Mouse (Mus musculus) hindbrain, embryonic 11.5 days (tissue): Measurements from ENCODE around the gene Olfr1120. TPM values are rescaled to one million over a fixed set of nuclear protein-coding genes. Genes with fewer than 3 reads are reported as not detected.

Experiments used
- polyA plus RNA-seq: library from polyadenylated mRNA; unstranded; fragments of >200 nt; fragmentation: Nextera tagmentation; extraction: Ambion mirVana; gene quantifications from 2 replicates; pipeline ENCODE4 v1.2.1, GENCODE M21; 2014

The Olfr1120 gene
- polyA plus RNA-seq, 1 experiment from 2014 or later: not detected

Other genes starting within 250 kb of the Olfr1120 start
- not detected in 2 replicates for gene Olfr259, start 240.2 kb upstream of the Olfr1120 start, polyA plus RNA-seq
- gene Olfr1110, start 214.5 kb upstream of the Olfr1120 start, polyA plus RNA-seq: not detected in 2 replicates
- gene Olfr1111, start 202.2 kb upstream of the Olfr1120 start, polyA plus RNA-seq: not detected in 2 replicates
- not detected in 2 replicates for gene Olfr1112, start 167.0 kb upstream of the Olfr1120 start, polyA plus RNA-seq
- gene Olfr1113, start 145.8 kb upstream of the Olfr1120 start, polyA plus RNA-seq: not detected in 2 replicates
- not detected in 2 replicates for gene Olfr1115, start 106.8 kb upstream of the Olfr1120 start, polyA plus RNA-seq
- not detected in 2 replicates for gene Olfr1116, start 87.3 kb upstream of the Olfr1120 start, polyA plus RNA-seq
- not detected in 2 replicates for gene Olfr1118, start 47.2 kb upstream of the Olfr1120 start, polyA plus RNA-seq
- gene Olfr1121, start 15.1 kb downstream of the Olfr1120 start, polyA plus RNA-seq: not detected in 2 replicates
- not detected in 2 replicates for gene Olfr1122, start 31.0 kb downstream of the Olfr1120 start, polyA plus RNA-seq
- not detected in 2 replicates for gene Olfr1123, start 61.8 kb downstream of the Olfr1120 start, polyA plus RNA-seq
- gene Olfr1124, start 75.5 kb downstream of the Olfr1120 start, polyA plus RNA-seq: 0.06 and 0.09 TPM in 2 replicates
- gene Olfr1126, start 99.1 kb downstream of the Olfr1120 start, polyA plus RNA-seq: not detected in 2 replicates
- gene Pramel7, start 142.3 kb downstream of the Olfr1120 start, polyA plus RNA-seq: not detected in 2 replicates
- gene Pramel6, start 151.8 kb downstream of the Olfr1120 start, polyA plus RNA-seq: not detected in 2 replicates
- not detected in 2 replicates for gene Olfr153, start 177.0 kb downstream of the Olfr1120 start, polyA plus RNA-seq
- gene Olfr1128, start 190.7 kb downstream of the Olfr1120 start, polyA plus RNA-seq: not detected in 2 replicates
- not detected in 2 replicates for gene Olfr1129, start 219.1 kb downstream of the Olfr1120 start, polyA plus RNA-seq